Comparison of ENCODE assay signal across 14 mouse cellular contexts in genomic region chr2:165319503-165319902, GRCm38 (mm10). TPM values are rescaled to one million over a fixed set of nuclear protein-coding genes. Genes with fewer than 3 reads are reported as not detected.
DNase-seq lines count a peak whose midpoint lies in the region; TF ChIP-seq lines count a peak whose summit lies in the region.
"Had no signal": no experiment of that assay in that cellular context is flagged by ENCODE, and none has a peak within 500 bp of the region (broad histone marks: within the 10 kb centered on the region; RNA-seq: fewer than 3 reads in every experiment).

No protein-coding gene starts in this region.

- no peak overlapping the region for H3K4me3 ChIP-seq in layer of hippocampus, adult 2 months
- H3K4me3 ChIP-seq: embryonic facial prominence, embryonic 10.5 days had no signal

- TF ChIP-seq CTCF in layer of hippocampus, adult 2 months (conservative IDR thresholded peaks at IDR 0.05), result no peak

- peak; percentile 25 for DNase-seq in cerebellum, adult 9-11 months
- no peak for DNase-seq in cerebellum, adult 8-10 months
- no peak for DNase-seq in layer of hippocampus, adult 2 months (ENCODE audit: low spot score in 2 of 2)
- no peak for DNase-seq in layer of hippocampus, postnatal 14 days (ENCODE audit: low spot score in 2 of 2)
- DNase-seq in NIH3T3 (ENCODE audit: low read depth), result peak; percentile 14
- DNase-seq in lung, postnatal 25 days (ENCODE audit: low spot score), result peak; percentile 38
- DNase-seq in left cerebral cortex, postnatal 14 days (ENCODE audit: low spot score in 2 of 2), result no peak
- DNase-seq in layer of hippocampus, adult 9-11 months, result no peak
- DNase-seq: adrenal gland, adult 8-10 months; gastrocnemius, postnatal 10 days; kidney, postnatal 10 days had no signal

- intact Hi-C loops in left cerebral cortex, postnatal 14 days (cut with DNase I), result no loop called here

- peak overlapping the region; percentile 98 for H3K27ac ChIP-seq in layer of hippocampus, adult 2 months
- H3K27ac ChIP-seq: embryonic facial prominence, embryonic 10.5 days had no signal

RNA-seq across cellular contexts. Expression of gene Elmo2, which starts 6.8 kb away (rescaled TPM):
- 100 to 1,000 TPM; 200 to 202 TPM for total RNA-seq in layer of hippocampus, adult 2 months (2021)
- total RNA-seq in layer of hippocampus, postnatal 14 days (2021), result 100 to 1,000 TPM; 158 to 172 TPM
- total RNA-seq in left cerebral cortex, postnatal 14 days (2021), result 100 to 1,000 TPM; 137 to 156 TPM

RNA-seq across cellular contexts. Expression of gene Slc35c2, which starts 31.8 kb away (rescaled TPM):
- total RNA-seq in layer of hippocampus, adult 2 months (2021), result 10 to 100 TPM; 94.6 to 98.4 TPM
- total RNA-seq in layer of hippocampus, postnatal 14 days (2021), result 10 to 100 TPM; 76.0 to 81.1 TPM
- 10 to 100 TPM; 52.1 to 55.1 TPM for total RNA-seq in left cerebral cortex, postnatal 14 days (2021)

RNA-seq across cellular contexts. Expression of gene Zfp663, which starts 49.0 kb away (rescaled TPM):
- under 1 TPM in 1 of 2 experiments, not detected in 1; 0.20 TPM for total RNA-seq in layer of hippocampus, adult 2 months (2021)
- total RNA-seq in layer of hippocampus, postnatal 14 days (2021), result 1 to 10 TPM; 1.2 to 1.3 TPM
- under 1 TPM in 1 of 2 experiments, not detected in 1; 0.51 TPM for total RNA-seq in left cerebral cortex, postnatal 14 days (2021)
- total RNA-seq: adrenal gland, adult 8-10 months; ES-E14; hematopoietic stem cell, adult 5-6 weeks had no signal

Comparison
In these comparisons a context has a peak if more than half of its experiments do, and no peak if none do; other contexts are left out.
1. DNase-seq: peak in cerebellum, adult 9-11 months (single experiment), NIH3T3 (single experiment) and lung, postnatal 25 days (single experiment); none in cerebellum, adult 8-10 months (single experiment), layer of hippocampus, adult 2 months (0 of 2), layer of hippocampus, postnatal 14 days (0 of 2), left cerebral cortex, postnatal 14 days (0 of 2) and layer of hippocampus, adult 9-11 months (single experiment).